Mouse (Mus musculus): Measurements from ENCODE around the gene Mt3.

The Mt3 gene

GRCm38 (mm10) chr8:94185791-94186190 is 33.4 kb downstream of the Mt3 start:
- no peak for DNase-seq (ENCODE audit: low read depth)

- DNase-seq (ENCODE audit: low read depth): peak; percentile 80
Measured at GRCm38 (mm10) chr8:94186542-94186941, 34.1 kb downstream of the Mt3 start.

GRCm38 (mm10) chr8:94187290-94188002 is 35.0 kb downstream of the Mt3 start:
- no peak for DNase-seq (ENCODE audit: low read depth)

- DNase-seq (ENCODE audit: low read depth): no peak
Measured at GRCm38 (mm10) chr8:94189275-94190031, 37.0 kb downstream of the Mt3 start.

- DNase-seq (ENCODE audit: low read depth): peak; percentile 67
Measured at GRCm38 (mm10) chr8:94191101-94191691, 38.8 kb downstream of the Mt3 start.

- DNase-seq (ENCODE audit: low read depth): no peak
Measured at GRCm38 (mm10) chr8:94192926-94193325, 40.5 kb downstream of the Mt3 start.

GRCm38 (mm10) chr8:94194591-94195223 is 42.3 kb downstream of the Mt3 start:
- DNase-seq (ENCODE audit: low read depth): no peak

- peak; percentile 78 for DNase-seq (ENCODE audit: low read depth)
Measured at GRCm38 (mm10) chr8:94199202-94199869, 46.9 kb downstream of the Mt3 start.

Data from c-Kit-positive CD71-positive TER-119-negative erythroid progenitor cells, embryonic 14.5 days (primary cell).